8 mouse cellular contexts compared by ENCODE assay signal in the genomic region with DNA sequence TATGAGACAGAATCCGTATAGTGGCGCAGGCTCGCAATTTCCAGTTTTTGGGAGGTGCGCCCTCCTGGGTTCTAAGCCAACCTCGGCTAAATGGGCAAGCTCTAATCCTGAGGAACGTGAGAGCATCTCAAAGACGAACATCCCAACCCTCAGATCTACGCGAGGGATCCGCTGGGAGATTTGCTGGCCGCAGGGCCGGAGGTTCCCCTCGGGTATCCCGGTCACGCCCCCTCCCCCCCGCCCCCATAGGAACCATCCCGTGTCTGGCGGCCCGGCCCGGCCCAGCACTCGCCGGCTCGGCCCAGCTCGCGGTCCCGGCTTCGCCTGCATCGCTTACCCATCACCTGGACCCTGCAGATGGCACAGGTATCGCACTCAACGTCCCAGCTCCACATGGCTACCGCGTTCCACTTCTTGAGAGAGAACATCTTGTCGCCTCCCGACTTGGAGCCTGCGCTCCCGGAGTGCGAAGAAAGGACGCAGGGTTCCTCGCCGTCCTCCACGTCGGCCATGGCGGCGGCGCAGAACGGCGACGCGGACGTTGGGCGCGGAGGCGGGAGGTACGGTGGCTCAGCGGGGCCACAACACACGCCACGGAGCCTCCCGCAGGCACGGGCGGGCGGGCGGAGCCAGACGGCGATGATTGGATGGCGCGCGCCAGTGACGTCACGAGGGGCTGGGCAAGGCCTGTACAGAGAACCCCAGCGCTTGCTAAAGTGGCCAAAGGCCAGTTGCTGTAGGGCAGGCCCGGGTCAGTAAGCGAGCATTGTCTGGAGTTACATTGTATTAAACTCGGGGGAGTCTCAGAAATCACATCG. TPM values are rescaled to one million over a fixed set of nuclear protein-coding genes. Genes with fewer than 3 reads are reported as not detected.
DNase-seq lines count a peak whose midpoint lies in the region; ATAC-seq and TF ChIP-seq lines count a peak whose summit lies in the region.

A gene (minus strand): TSS at position 605 of the 818 bp plus-strand sequence.

- H3K36me3 ChIP-seq in kidney, embryonic 14.5 days (ENCODE audit: control insufficient read depth, insufficient read depth, low read length) = peaks cover 22% of the 10 kb centered on the region; the same call in 1 of the 2 replicates
- H3K36me3 ChIP-seq in limb, embryonic 15.5 days = peaks cover 3% of the 10 kb centered on the region; the same call in 1 of the 2 replicates

- TF ChIP-seq CTCF in bone marrow macrophage, adult 2 months (IDR thresholded peaks at IDR 0.05; ENCODE audit: low read depth, low read length) = no peak
- no peak for TF ChIP-seq CTCF in embryonic fibroblast, embryonic 13.5 days (IDR thresholded peaks at IDR 0.05; ENCODE audit: borderline replicate concordance, insufficient read depth, low read length)

- peak within 1 kb of the TSS; percentile 69 for H3K27ac ChIP-seq in bone marrow macrophage, adult 2 months (ENCODE audit: insufficient read depth, low read depth, low read length)
- H3K27ac ChIP-seq in embryonic fibroblast, embryonic 13.5 days (ENCODE audit: insufficient read depth, low read length) = peak within 1 kb of the TSS; percentile 75
- peak within 1 kb of the TSS; percentile 90 for H3K27ac ChIP-seq in kidney, embryonic 14.5 days (ENCODE audit: low read depth, low read length)
- peak within 1 kb of the TSS; percentile 87 for H3K27ac ChIP-seq in limb, embryonic 15.5 days

- no peak for TF ChIP-seq POLR2A in bone marrow macrophage, adult 2 months (IDR thresholded peaks at IDR 0.05; ENCODE audit: borderline replicate concordance, low read depth, low read length)
- peak; percentile 61 for TF ChIP-seq POLR2A in embryonic fibroblast, embryonic 13.5 days (IDR thresholded peaks at IDR 0.05; ENCODE audit: low read depth, low read length)

- peaks cover 21% of the 10 kb centered on the region for H3K4me1 ChIP-seq in bone marrow macrophage, adult 2 months (ENCODE audit: control insufficient read depth, insufficient read depth, low read length)
- no peaks in the 10 kb centered on the region for H3K4me1 ChIP-seq in embryonic fibroblast, embryonic 13.5 days (ENCODE audit: control insufficient read depth, insufficient read depth, low read length)
- 0 out of 2 replicates have a peak, but pooled peaks cover 5% of the 10 kb centered on the region for H3K4me1 ChIP-seq in kidney, embryonic 14.5 days (ENCODE audit: control insufficient read depth, insufficient read depth, low read length)
- peaks cover 21% of the 10 kb centered on the region for H3K4me1 ChIP-seq in limb, embryonic 15.5 days

- peak; percentile 98 for ATAC-seq in kidney, embryonic 14.5 days (ENCODE audit: low FRiP score, low TSS enrichment)
- peak; percentile 96 for ATAC-seq in limb, embryonic 15.5 days (ENCODE audit: insufficient number of reproducible peaks, low FRiP score, low TSS enrichment, low read depth)

- peak within 1 kb of the TSS; percentile 74 for H3K4me2 ChIP-seq in kidney, embryonic 14.5 days (replicated peaks; ENCODE audit: low read depth, low read length)
- peak within 1 kb of the TSS; percentile 65 for H3K4me2 ChIP-seq in limb, embryonic 15.5 days

- under 1% methylated on average over 62 of the region's 74 CpGs for WGBS in kidney, embryonic 14.5 days
- WGBS in limb, embryonic 15.5 days = under 1% methylated on average over 74 of the region's 74 CpGs

- H3K27me3 ChIP-seq in kidney, embryonic 14.5 days (ENCODE audit: control insufficient read depth, insufficient read depth, low read length) = no peaks in the 10 kb centered on the region
- H3K27me3 ChIP-seq in limb, embryonic 15.5 days = no peaks in the 10 kb centered on the region

- peak within 1 kb of the TSS; percentile 84 for H3K9ac ChIP-seq in kidney, embryonic 14.5 days (ENCODE audit: low read depth, low read length)
- peak within 1 kb of the TSS; percentile 71 for H3K9ac ChIP-seq in limb, embryonic 15.5 days

- H3K9me3 ChIP-seq in kidney, embryonic 14.5 days (ENCODE audit: control insufficient read depth, low read length) = no peaks in the 10 kb centered on the region
- no peaks in the 10 kb centered on the region for H3K9me3 ChIP-seq in limb, embryonic 15.5 days

- DNase-seq in A20 (ENCODE audit: low read depth, low spot score) = peak; percentile 99
- DNase-seq in heart, adult 9 months (ENCODE audit: low spot score in 2 of 2) = peak; percentile 97 to 98
- peak; percentile 92 to 96 for DNase-seq in monocyte, adult 2 months (ENCODE audit: low read depth in 1 of 2, low spot score in 2 of 2)
- DNase-seq in spleen, postnatal 36 days (ENCODE audit: low spot score in 2 of 2) = peak; percentile 96

- H3K4me3 ChIP-seq in bone marrow macrophage, adult 2 months (ENCODE audit: insufficient read depth, low read length) = peak within 1 kb of the TSS; percentile 89
- peak within 1 kb of the TSS; percentile 99 for H3K4me3 ChIP-seq in embryonic fibroblast, embryonic 13.5 days (ENCODE audit: insufficient read depth, low read length)
- peak within 1 kb of the TSS; percentile 70 for H3K4me3 ChIP-seq in kidney, embryonic 14.5 days (ENCODE audit: low read length)
- peak within 1 kb of the TSS; percentile 69 for H3K4me3 ChIP-seq in limb, embryonic 15.5 days

RNA-seq across cellular contexts. Expression of the gene that starts here (rescaled TPM):
- 96.4 and 109 TPM in 2 replicates for polyA plus RNA-seq in bone marrow macrophage, adult 2 months (2012; ENCODE audit: insufficient read depth, insufficient read length, missing spikeins)
- 78.6 and 82.4 TPM in 2 replicates for polyA plus RNA-seq in embryonic fibroblast, embryonic 13.5 days (2011; ENCODE audit: insufficient read length, low read depth, missing spikeins)
- 265 and 292 TPM in 2 replicates for polyA plus RNA-seq in kidney, embryonic 14.5 days (2014; fragmentation: Nextera tagmentation; extraction: Ambion mirVana)
- 187 and 196 TPM in 2 replicates for polyA plus RNA-seq in limb, embryonic 15.5 days (2015; fragmentation: Nextera tagmentation; extraction: Ambion mirVana)

Comparison
In these comparisons a context has a peak if more than half of its experiments do, and no peak if none do; other contexts are left out.
1. Peak in every context shown above with its lines: DNase-seq, ATAC-seq, H3K4me3 ChIP-seq and H3K27ac ChIP-seq.